Mouse (Mus musculus) heart, postnatal 25 days (tissue): ENCODE data around the gene Nudt22. TPM values are rescaled to one million over a fixed set of nuclear protein-coding genes. Genes with fewer than 3 reads are reported as not detected.

Experiments used
- DNase-seq: peaks from one replicate; pipeline ENCODE4 v3.0.0; 2022; ENCODE audit warnings: low spot score
- intact Hi-C: fragments of 180-260 bp; cut with DNase I; formaldehyde crosslinking; loops from one replicate; pipeline ENCODE4 v1.15.1; 2025
- total RNA-seq, 2 experiments: library from RNA; stranded (reverse); gene quantifications; 2 replicates each; pipeline ENCODE4 v1.2.3; 2021

The Nudt22 gene
- total RNA-seq, 2 experiments from 2014 or later, result 26.9 to 27.9 TPM

DNA sequence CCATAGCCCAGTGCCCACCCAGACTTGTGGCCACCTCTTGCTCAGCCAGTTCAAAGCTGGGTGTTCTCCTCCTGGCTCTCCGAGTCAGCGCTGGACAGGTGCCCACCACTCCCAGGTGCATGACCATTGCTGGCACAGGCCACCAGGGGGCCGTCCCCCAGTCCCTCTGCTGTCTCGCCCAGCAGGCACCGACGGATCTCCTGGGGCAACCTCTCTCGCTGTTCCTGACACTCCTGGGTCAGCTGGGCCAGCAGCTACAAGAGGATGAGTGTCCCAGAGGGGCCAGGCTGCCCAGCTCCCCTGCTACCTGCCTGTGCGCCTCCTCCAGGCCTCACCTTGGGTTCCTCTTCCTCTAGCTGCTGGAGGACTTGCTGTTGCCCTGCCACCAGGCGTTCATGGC is 41.9 kb downstream of the Nudt22 start:
- intact Hi-C loops, result loop anchor here (2.0 kb wide), 1 partner anchor 15 kb away; no protein-coding TSS in a partner anchor
- no peak for DNase-seq

DNA sequence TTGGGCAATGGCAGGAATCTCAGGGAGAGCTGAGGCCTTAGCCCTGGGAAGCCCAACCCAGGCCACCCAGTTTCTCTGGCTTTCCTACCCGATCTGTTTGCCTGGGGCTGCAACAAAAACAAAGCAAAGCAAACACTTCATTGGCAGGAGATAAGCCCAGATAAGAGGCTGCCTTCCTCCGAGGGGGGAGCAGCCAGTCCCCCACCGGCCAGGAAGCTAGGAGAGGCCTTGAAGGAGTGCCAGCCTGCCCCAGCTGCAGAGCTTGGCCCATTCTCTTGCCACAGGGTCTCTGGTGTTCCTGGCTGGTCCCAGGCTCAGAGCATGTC is 43.2 kb downstream of the Nudt22 start:
- intact Hi-C loops, result no loop called here

DNA sequence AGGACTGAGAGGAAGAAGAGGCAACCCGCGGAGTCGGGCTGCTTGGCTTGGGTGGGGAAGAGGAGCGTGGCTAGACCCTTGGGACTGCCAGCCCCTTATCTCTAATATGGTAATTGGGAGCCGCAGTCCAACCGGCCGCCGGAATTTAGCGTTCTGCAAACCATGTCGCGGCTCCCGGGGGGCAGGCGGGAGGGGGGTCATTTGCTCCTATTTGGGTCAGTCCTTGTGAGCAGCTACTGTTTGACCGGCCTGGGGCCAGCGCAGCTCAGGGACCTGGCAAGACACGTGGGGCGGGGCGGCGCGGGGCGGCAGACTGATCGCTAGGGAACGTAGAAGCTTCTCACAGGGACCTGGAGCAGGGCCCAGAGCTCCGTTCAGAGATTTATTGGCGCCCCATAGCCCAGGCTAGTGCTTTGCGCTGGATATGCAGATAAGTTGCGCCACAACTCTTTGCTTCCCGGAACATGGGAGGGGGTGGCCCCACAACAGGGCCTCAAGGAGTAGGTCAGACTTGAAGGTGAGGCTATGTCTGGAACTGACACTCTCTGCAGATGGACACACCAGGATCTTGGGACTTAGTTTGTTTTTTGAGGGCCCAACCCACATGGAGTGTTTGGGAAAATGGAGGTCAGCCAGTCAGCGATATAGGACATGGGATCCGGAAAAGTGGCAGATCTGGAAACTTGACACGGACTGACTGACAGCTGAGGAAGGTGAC is 43.8 kb downstream of the Nudt22 start:
- intact Hi-C loops, result loop anchor here (1.0 kb wide), 1 partner anchor 11 kb away; the partner anchor contains the start of gene Bad
- peak; percentile 82 for DNase-seq

More for the DNA sequence above, 43.2 kb downstream of the Nudt22 start:
- DNase-seq, result peak; percentile 48

DNA sequence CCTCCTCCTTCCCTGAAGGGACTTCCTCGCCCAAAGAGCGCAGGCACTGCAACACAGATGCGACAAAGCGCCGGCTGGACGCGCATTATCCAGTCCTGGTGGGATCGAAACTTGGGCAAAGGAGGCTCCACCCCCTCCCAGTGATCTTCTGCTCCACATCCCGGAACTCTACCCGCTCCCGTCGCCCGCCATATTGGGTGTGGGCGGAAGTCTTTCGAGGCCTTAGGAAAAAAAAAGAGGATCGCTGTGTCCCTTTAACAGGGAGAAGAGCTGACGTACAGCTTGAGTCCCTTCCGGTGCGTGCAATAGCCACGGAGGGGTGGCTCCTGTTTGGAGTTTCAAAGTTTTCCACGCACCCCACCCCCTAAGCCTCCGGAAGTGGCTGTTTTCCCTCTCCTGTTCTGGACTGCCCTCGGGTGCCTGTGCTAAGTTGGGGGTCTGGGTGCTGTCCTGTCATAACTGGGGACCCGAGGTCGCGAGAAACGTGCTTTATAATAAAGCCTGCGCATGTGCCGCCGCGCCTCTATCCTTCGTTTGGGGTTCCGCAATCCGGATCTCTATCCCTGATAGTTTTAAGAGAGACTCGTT is 44.4 kb downstream of the Nudt22 start:
- intact Hi-C loops, result loop anchor here (1.0 kb wide), 1 partner anchor 10 kb away; the partner anchor contains the start of gene Bad

DNA sequence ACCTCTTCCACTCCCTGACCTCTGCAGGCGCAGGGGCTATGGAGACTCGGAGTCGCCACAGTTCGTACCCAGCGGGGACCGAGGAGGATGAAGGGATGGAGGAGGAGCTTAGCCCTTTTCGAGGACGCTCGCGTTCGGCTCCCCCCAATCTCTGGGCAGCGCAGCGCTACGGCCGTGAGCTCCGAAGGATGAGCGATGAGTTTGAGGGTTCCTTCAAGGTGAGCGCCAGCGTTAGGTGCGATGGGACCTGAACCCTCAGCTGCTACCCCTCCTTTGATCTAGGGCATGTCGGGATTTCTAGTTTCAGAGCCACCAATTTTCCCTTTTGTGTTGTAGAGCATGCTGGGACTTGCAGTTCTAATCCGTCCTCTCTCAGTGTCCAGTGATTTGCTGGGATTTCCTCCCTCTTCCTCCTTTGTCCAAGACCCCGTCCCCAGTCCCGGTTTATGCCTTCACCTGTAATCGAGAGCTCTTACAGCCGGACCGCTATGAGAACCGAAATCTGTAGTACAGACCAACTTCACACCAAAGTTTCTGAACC is 45.2 kb downstream of the Nudt22 start:
- intact Hi-C loops, result loop anchor here (1.0 kb wide), 1 partner anchor 9 kb away; the partner anchor contains the start of gene Bad
- DNase-seq, result no peak

More for the DNA sequence above, 44.4 kb downstream of the Nudt22 start:
- DNase-seq, result peak; percentile 96

DNA sequence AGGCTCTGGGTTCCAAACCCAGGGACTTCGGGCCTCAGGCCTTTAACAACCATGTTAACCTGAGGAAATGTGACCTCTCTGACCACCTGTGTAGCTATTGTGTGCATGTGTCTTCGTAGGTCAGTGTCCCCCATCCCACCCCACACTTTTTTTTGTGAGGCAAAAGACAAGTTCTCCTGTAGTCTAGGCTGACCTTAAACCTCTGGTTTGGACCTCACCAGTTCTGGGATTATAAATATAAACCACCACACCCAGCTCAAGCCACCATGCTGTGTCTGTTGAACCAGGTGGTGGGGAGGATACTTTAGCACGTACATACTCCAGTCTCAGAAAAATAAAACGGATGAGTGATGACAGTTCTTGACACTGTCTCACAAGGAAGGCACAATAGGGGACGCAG is 46.0 kb downstream of the Nudt22 start:
- DNase-seq, result no peak
- intact Hi-C loops, result loop anchor here (5.0 kb wide), 1 partner anchor 703 kb away; no protein-coding TSS in a partner anchor

DNA sequence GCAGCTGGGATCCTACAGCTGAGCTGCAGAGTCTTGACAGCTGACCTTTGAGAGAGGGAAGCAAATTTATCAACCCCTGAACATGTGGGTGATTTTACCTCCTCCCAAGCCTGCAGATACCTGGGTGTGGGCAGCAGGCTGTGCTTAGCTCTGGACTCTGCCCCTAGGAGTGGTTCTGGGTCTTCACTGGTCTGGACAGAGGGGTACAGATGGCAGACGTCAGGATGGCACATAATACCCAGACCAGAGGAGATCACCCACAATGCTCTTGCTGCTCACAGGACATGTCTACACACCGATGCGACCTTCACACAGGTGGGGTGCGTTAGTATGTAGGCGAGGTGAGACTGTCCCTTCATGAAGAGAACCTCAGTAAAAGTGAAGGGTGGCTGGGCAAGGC is 46.4 kb downstream of the Nudt22 start:
- intact Hi-C loops, result loop anchor here (5.0 kb wide), 1 partner anchor 702 kb away; no protein-coding TSS in a partner anchor
- DNase-seq, result no peak

DNA sequence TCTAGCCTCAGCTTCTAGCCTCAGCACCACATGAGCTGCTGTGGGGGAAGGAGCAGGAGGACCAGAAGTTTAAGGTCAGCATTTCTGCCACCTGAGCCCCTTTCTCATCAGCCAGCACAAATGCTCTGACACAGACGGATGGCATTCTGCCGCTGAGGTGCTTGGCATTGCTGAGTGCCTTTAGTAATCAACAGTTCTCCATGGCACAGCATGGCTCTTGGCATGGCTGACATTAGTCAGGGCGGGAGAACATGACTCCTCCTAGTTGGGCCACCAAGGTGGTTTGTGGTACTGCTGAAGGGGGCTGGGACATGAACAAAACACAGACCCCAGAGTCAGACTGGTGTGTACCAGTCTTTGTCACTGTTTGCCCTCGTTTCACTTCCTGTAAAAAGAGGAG is 47.7 kb downstream of the Nudt22 start:
- intact Hi-C loops, result loop anchor here (5.0 kb wide), 1 partner anchor 701 kb away; no protein-coding TSS in a partner anchor
- DNase-seq, result no peak

DNA sequence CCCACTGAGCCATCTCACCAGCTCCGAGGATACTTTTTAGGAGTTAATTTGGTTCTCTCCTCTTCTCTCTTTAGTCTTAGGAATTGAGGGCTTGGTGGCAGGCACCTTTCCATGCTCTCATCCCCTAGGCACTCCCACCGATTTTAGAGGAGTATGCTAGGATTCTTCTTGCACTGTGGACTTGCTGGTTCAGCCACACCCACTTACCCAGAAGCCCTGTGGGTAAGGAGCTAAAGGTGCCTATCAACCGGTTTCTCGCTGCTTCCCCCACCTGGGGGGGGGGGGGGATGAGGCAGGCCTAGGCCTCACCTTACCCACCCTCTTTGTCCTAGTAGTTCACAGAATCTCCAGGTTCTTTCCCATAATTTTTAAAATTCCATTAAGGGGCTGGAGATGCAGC is 48.2 kb downstream of the Nudt22 start:
- intact Hi-C loops, result loop anchor here (5.0 kb wide), 1 partner anchor 700 kb away; no protein-coding TSS in a partner anchor
- no peak for DNase-seq

DNA sequence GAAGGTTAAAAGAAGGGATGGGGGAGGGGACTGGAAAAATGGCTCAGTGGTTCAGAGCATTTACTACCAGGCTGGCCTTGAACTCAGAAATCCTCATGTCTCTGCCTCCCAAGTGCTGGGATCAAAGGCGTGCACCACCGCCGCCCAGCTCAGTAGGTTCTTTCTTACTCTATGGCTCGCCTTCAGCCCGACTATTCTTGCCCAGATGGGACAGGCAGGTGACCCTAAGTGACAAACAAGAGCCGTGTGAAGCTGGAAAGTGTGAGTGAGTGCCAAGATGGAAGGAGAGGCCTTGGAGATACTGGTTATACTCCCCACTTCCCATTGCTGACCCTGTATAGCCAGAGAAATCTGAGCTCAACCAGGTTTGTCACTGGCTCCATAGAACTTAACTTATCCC is 52.2 kb downstream of the Nudt22 start:
- no peak for DNase-seq
- intact Hi-C loops, result no loop called here

Other genes with a start within 250 kb of the Nudt22 start
- gene Rps6ka4, start 155.5 kb downstream of the Nudt22 start, total RNA-seq, result 10 to 100 TPM; 17.2 to 19.0 TPM
- gene Ccdc88b, start 137.9 kb downstream of the Nudt22 start, total RNA-seq, result under 1 TPM; 0.55 to 0.73 TPM
- 10 to 100 TPM; 29.2 to 32.6 TPM for gene Trmt112, start 86.4 kb downstream of the Nudt22 start, total RNA-seq
- 100 to 1,000 TPM; 722 to 748 TPM for gene Prdx5, start 86.0 kb downstream of the Nudt22 start, total RNA-seq
- 100 to 1,000 TPM; 146 to 156 TPM for gene Esrra, start 74.3 kb downstream of the Nudt22 start, total RNA-seq
- not detected for gene Catsperz, start 70.7 kb downstream of the Nudt22 start, total RNA-seq
- under 1 TPM; 0.20 to 0.36 TPM for gene Kcnk4, start 61.6 kb downstream of the Nudt22 start, total RNA-seq
- 10 to 100 TPM; 24.4 to 27.3 TPM for gene Bad, start 54.3 kb downstream of the Nudt22 start, total RNA-seq
- gene Gpr137, start 53.6 kb downstream of the Nudt22 start, total RNA-seq, result 10 to 100 TPM; 35.0 to 38.8 TPM
- 100 to 1,000 TPM in 1 of 2 experiments, 10 to 100 TPM in 1; 83.5 to 112 TPM for gene Ppp1r14b, start 21.1 kb downstream of the Nudt22 start, total RNA-seq
- 10 to 100 TPM; 15.6 to 17.7 TPM for gene Plcb3, start 19.6 kb downstream of the Nudt22 start, total RNA-seq
- 10 to 100 TPM; 16.5 to 22.2 TPM for gene Fkbp2, start 15.6 kb downstream of the Nudt22 start, total RNA-seq
- gene Vegfb, start 8.5 kb downstream of the Nudt22 start, total RNA-seq, result 100 to 1,000 TPM; 410 to 431 TPM
- 10 to 100 TPM; 48.2 to 56.1 TPM for gene Dnajc4, start 3.5 kb downstream of the Nudt22 start, total RNA-seq
- gene Trpt1, start within 50 bp of the Nudt22 start, total RNA-seq, result 10 to 100 TPM; 23.1 to 24.0 TPM
- 1 to 10 TPM; 4.4 to 4.7 TPM for gene Fermt3, start 23.4 kb upstream of the Nudt22 start, total RNA-seq
- gene Stip1, start 43.9 kb upstream of the Nudt22 start, total RNA-seq, result 100 to 1,000 TPM; 110 to 129 TPM
- gene Macrod1, start 60.7 kb upstream of the Nudt22 start, total RNA-seq, result 100 to 1,000 TPM; 240 to 243 TPM
- gene Flrt1, start 109.6 kb upstream of the Nudt22 start, total RNA-seq, result 1 to 10 TPM; 1.1 to 1.4 TPM
- 10 to 100 TPM; 74.7 to 82.3 TPM for gene Otub1, start 210.2 kb upstream of the Nudt22 start, total RNA-seq
- 100 to 1,000 TPM; 407 to 462 TPM for gene Cox8a, start 221.5 kb upstream of the Nudt22 start, total RNA-seq
- 10 to 100 TPM; 14.4 to 17.7 TPM for gene Naa40, start 245.1 kb upstream of the Nudt22 start, total RNA-seq